Mouse (Mus musculus): ENCODE data around the gene Hadha.

DNA sequence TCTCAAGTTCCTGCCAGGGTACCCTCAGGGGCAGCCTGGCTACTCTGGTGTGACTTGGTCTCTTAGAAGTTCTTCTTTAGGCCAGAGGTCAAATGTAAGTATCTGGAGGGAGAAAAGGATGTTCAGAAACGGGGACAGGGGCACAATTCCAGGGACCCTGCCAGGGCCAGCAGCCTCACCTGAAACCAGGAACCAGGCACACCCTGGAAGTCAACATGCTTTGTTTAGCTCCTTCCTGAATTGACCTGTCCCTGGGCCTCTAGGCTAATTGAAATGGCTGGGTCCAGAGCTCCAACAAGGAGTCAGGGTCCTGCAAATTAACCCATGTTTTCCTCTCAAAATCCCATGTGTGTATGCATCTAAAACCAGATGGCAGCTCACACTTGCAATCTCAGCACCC lies 49.5 kb upstream of the Hadha start:
- TF ChIP-seq CTCF (IDR thresholded peaks at IDR 0.05; ENCODE audit: extremely low read depth, insufficient read depth, low read length): no peak
- no peak for TF ChIP-seq POLR2A (IDR thresholded peaks at IDR 0.05; ENCODE audit: extremely low read depth, insufficient read depth, low read length)
